Mouse (Mus musculus) MEL (cell line): Measurements from ENCODE around the gene Tamm41. TPM values are rescaled to one million over a fixed set of nuclear protein-coding genes. Genes with fewer than 3 reads are reported as not detected.

ENCODE experiments used
- DNase-seq: peaks from one replicate; pipeline ENCODE4 v3.0.0; 2011; ENCODE audit warnings: low read depth, low spot score
- H3K27ac ChIP-seq: 2 replicates; pipeline ENCODE4 v1.5.1; 2012; ENCODE audit warnings: low read depth, mild to moderate bottlenecking, control low read depth, low read length, moderate library complexity; ENCODE audit not compliant: control insufficient read depth
- H3K27me3 ChIP-seq, 2 experiments: fragments of 150-350 bp in 1 of 2; sonication (generic) in 1 of 2; 2 replicates each; pipeline ENCODE4 v1.6.1; 2012; ENCODE audit warnings: low read length in 2 of 2, mild to moderate bottlenecking in 2 of 2, improper control_type of control experiment in 1 of 2, moderate library complexity in 1 of 2; ENCODE audit not compliant: insufficient read depth in 2 of 2, control insufficient read depth in 1 of 2
- H3K36me3 ChIP-seq, 2 experiments: 2 replicates each; pipeline ENCODE4 v1.6.1; 2012 to 2014; ENCODE audit warnings: low read length in 2 of 2, improper control_type of control experiment in 1 of 2, inconsistent platforms in 1 of 2, mild to moderate bottlenecking in 1 of 2; ENCODE audit not compliant: insufficient read depth in 2 of 2, control insufficient read depth in 1 of 2
- H3K4me1 ChIP-seq, 2 experiments: fragments of 150-350 bp in 1 of 2; sonication (generic) in 1 of 2; 2 replicates each; pipeline ENCODE4 v1.6.1; 2012; ENCODE audit warnings: low read length in 2 of 2, improper control_type of control experiment in 1 of 2, mild to moderate bottlenecking in 1 of 2; ENCODE audit not compliant: insufficient read depth in 2 of 2, control insufficient read depth in 1 of 2
- H3K4me3 ChIP-seq, 2 experiments: fragments of 150-350 bp in 1 of 2; sonication (generic) in 1 of 2; 2 replicates each; pipeline ENCODE4 v1.5.1; 2012; ENCODE audit warnings: low read depth in 2 of 2, low read length in 2 of 2, mild to moderate bottlenecking in 2 of 2, moderate library complexity in 2 of 2, control low read depth in 1 of 2, improper control_type of control experiment in 1 of 2; ENCODE audit not compliant: control insufficient read depth in 1 of 2, insufficient read depth in 1 of 2
- H3K79me2 ChIP-seq: 2 replicates; pipeline ENCODE4 v1.6.1; 2012; ENCODE audit warnings: mild to moderate bottlenecking, low read length, moderate library complexity; ENCODE audit not compliant: control insufficient read depth, poor library complexity, insufficient read depth
- H3K9ac ChIP-seq: 2 replicates; pipeline ENCODE4 v1.6.1; 2012; ENCODE audit warnings: low read depth, mild to moderate bottlenecking, control low read depth, low read length, moderate library complexity; ENCODE audit not compliant: control insufficient read depth, poor library complexity, severe bottlenecking
- H3K9me3 ChIP-seq: fragments of 150-350 bp; sonication (generic); replicated peaks from 2 replicates; pipeline ENCODE4 v1.6.1; 2012; ENCODE audit warnings: mild to moderate bottlenecking, low read length, improper control_type of control experiment, moderate library complexity; ENCODE audit not compliant: insufficient read depth
- CHD1 ChIP-seq: IDR thresholded peaks from 2 replicates; pipeline ENCODE4 v1.6.1; 2012; ENCODE audit warnings: low read depth, mild to moderate bottlenecking, inconsistent platforms, low read length, improper control_type of control experiment
- CTCF ChIP-seq, 3 experiments: IDR thresholded peaks in 2 of 3; conservative IDR thresholded peaks in 1 of 3; 2 replicates each; pipeline ENCODE4 v1.5.1; 2011 to 2012; ENCODE audit warnings: low read length in 3 of 3, low read depth in 2 of 3, mild to moderate bottlenecking in 2 of 3, improper control_type of control experiment in 1 of 3, inconsistent platforms in 1 of 3, mixed read lengths in 1 of 3, moderate library complexity in 1 of 3; ENCODE audit not compliant: control insufficient read depth in 1 of 3, insufficient read depth in 1 of 3, poor library complexity in 1 of 3, severe bottlenecking in 1 of 3
- ELF1 ChIP-seq: IDR thresholded peaks from 2 replicates; pipeline ENCODE4 v1.6.1; 2014; ENCODE audit warnings: low read depth, mild to moderate bottlenecking, inconsistent platforms, low read length, improper control_type of control experiment, moderate library complexity
- EP300 ChIP-seq, 2 experiments: IDR thresholded peaks; 2 replicates each; pipeline ENCODE4 v1.6.1; 2011; ENCODE audit warnings: improper control_type of control experiment in 2 of 2, low read length in 2 of 2, low read depth in 1 of 2, mild to moderate bottlenecking in 1 of 2
- ETS1 ChIP-seq: IDR thresholded peaks from 2 replicates; pipeline ENCODE4 v1.6.1; 2012; ENCODE audit warnings: low read depth, mild to moderate bottlenecking, inconsistent platforms, low read length, improper control_type of control experiment, moderate library complexity
- GATA1 ChIP-seq: IDR thresholded peaks from 2 replicates; pipeline ENCODE4 v1.6.1; 2011; ENCODE audit warnings: low read depth, low read length, improper control_type of control experiment
- HCFC1 ChIP-seq: IDR thresholded peaks from 2 replicates; pipeline ENCODE4 v1.6.1; 2012; ENCODE audit warnings: low read depth, mild to moderate bottlenecking, inconsistent platforms, low read length, improper control_type of control experiment, moderate library complexity
- KAT2A ChIP-seq: conservative IDR thresholded peaks from 2 replicates; pipeline ENCODE4 v1.6.1; 2012; ENCODE audit warnings: low read depth, low read length, improper control_type of control experiment, inconsistent platforms
- MAFK ChIP-seq: IDR thresholded peaks from 2 replicates; pipeline ENCODE4 v1.6.1; 2011; ENCODE audit warnings: low read depth, mild to moderate bottlenecking, low read length, improper control_type of control experiment, borderline replicate concordance
- MAZ ChIP-seq: IDR thresholded peaks from 2 replicates; pipeline ENCODE4 v1.6.1; 2012; ENCODE audit warnings: low read depth, mild to moderate bottlenecking, inconsistent platforms, low read length, improper control_type of control experiment
- MEF2A ChIP-seq: IDR thresholded peaks from 2 replicates; pipeline ENCODE4 v1.6.1; 2014; ENCODE audit warnings: low read depth, mild to moderate bottlenecking, inconsistent platforms, low read length, improper control_type of control experiment; ENCODE audit not compliant: poor library complexity, insufficient replicate concordance, severe bottlenecking; ENCODE audit errors: extremely low read depth
- MXI1 ChIP-seq: IDR thresholded peaks from 2 replicates; pipeline ENCODE4 v1.6.1; 2011; ENCODE audit warnings: mild to moderate bottlenecking, low read depth, low read length, improper control_type of control experiment
- NELFE ChIP-seq: IDR thresholded peaks from 2 replicates; pipeline ENCODE4 v1.6.1; 2011; ENCODE audit warnings: low read depth, low read length, improper control_type of control experiment
- NRF1 ChIP-seq: IDR thresholded peaks from 2 replicates; pipeline ENCODE4 v1.6.1; 2014; ENCODE audit warnings: low read depth, mild to moderate bottlenecking, inconsistent platforms, low read length, improper control_type of control experiment, moderate library complexity; ENCODE audit not compliant: poor library complexity, insufficient read depth, severe bottlenecking
- POLR2A ChIP-seq, 2 experiments: IDR thresholded peaks; 2 replicates each; pipeline ENCODE4 v1.6.1; 2011 to 2012; ENCODE audit warnings: low read length in 2 of 2, mild to moderate bottlenecking in 2 of 2, control low read depth in 1 of 2, improper control_type of control experiment in 1 of 2, low read depth in 1 of 2, moderate library complexity in 1 of 2; ENCODE audit not compliant: control insufficient read depth in 1 of 2, insufficient read depth in 1 of 2, poor library complexity in 1 of 2
- POLR2AphosphoS5 ChIP-seq: IDR thresholded peaks from 2 replicates; pipeline ENCODE4 v1.6.1; 2012; ENCODE audit warnings: low read depth, borderline replicate concordance, mild to moderate bottlenecking, inconsistent platforms, low read length, moderate library complexity, mixed read lengths
- RCOR1 ChIP-seq: IDR thresholded peaks from 2 replicates; pipeline ENCODE4 v1.6.1; 2012; ENCODE audit warnings: low read depth, mild to moderate bottlenecking, inconsistent platforms, low read length, improper control_type of control experiment
- TAL1 ChIP-seq: IDR thresholded peaks from 2 replicates; pipeline ENCODE4 v1.6.1; 2012; ENCODE audit warnings: mild to moderate bottlenecking, inconsistent platforms, low read length, moderate library complexity, mixed read lengths
- TCF12 ChIP-seq: IDR thresholded peaks from 2 replicates; pipeline ENCODE4 v1.6.1; 2014; ENCODE audit warnings: low read depth, mild to moderate bottlenecking, inconsistent platforms, low read length, improper control_type of control experiment, moderate library complexity
- UBTF ChIP-seq: IDR thresholded peaks from 2 replicates; pipeline ENCODE4 v1.6.1; 2012; ENCODE audit warnings: low read depth, mild to moderate bottlenecking, inconsistent platforms, low read length, improper control_type of control experiment, moderate library complexity, borderline replicate concordance; ENCODE audit not compliant: insufficient read depth
- USF1 ChIP-seq: IDR thresholded peaks from 2 replicates; pipeline ENCODE4 v1.6.1; 2014; ENCODE audit warnings: low read depth, mild to moderate bottlenecking, inconsistent platforms, low read length, improper control_type of control experiment, moderate library complexity
- ZC3H11A ChIP-seq: IDR thresholded peaks from 2 replicates; pipeline ENCODE4 v1.6.1; 2012; ENCODE audit warnings: low read depth, mild to moderate bottlenecking, inconsistent platforms, low read length, improper control_type of control experiment
- polyA plus RNA-seq, 2 experiments: library from polyadenylated mRNA; stranded (reverse) in 1 of 2; unstranded in 1 of 2; fragments of >175 nt in 1 of 2; fragments of >200 nt in 1 of 2; gene quantifications; 2 replicates each; pipeline versions ENCODE4 v1.2.1 to v1.2.4; 2012; ENCODE audit warnings: low replicate concordance in 2 of 2, low read depth in 1 of 2; ENCODE audit not compliant: insufficient read length in 2 of 2, insufficient read depth in 1 of 2, missing spikeins in 1 of 2
- total RNA-seq: library from RNA; depleted of rRNA; stranded (reverse); fragments of 300-350 nt; gene quantifications from 2 replicates; pipeline ENCODE4 v1.2.3, GENCODE M21; 2012

The Tamm41 gene
- total and polyA plus RNA-seq, 3 experiments, result 80.5 to 87.4 TPM; not detected in 1

DNA sequence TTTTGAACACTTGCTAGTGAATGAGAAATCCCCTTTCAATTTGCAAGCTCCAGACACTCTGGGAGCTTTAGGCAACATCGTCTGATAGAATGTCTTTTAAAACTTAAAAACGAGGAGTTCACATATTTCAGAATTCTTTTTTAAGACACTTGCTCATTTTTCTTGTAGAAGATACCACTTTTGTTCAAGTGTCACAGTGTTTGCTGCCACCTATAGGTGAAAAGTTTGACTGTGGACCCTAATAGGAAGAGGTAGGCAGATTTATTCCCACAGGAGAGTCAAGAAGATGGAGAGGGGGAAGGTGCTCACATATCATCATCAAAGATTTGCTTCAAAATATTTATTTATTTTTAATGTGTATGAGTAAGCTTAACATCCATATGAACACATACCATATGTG is 8.4 kb downstream of the Tamm41 start (continued):
- no peak for TF ChIP-seq ETS1
- TF ChIP-seq MAFK, result no peak

DNA sequence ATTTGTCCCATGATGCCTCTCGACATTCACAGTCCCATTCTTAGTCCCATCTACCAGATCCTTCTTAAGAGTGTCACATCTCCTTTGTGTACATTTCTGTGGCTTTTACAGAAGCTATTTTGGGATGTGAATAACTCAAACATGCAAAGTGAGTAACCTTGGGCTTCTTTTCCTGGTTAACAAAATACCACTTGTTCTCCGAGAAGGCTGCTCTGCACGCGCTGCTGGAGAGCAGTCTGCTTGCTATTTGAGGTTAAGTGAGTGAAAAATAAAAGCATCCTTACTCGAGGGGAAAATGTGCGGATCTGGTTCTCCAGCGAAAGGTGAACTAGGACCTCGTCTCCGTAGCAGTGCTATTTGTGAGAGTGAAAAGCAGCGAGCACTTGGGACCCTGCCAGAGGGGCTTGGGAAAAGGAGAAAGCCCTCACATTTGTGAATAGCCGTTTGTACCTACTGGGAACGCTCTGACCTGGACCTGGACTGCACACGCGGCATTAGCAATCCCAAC is 10.1 kb downstream of the Tamm41 start:
- Histone ChIP-seq H3K27me3 (no peaks in the 10 kb centered on the region), H3K27ac (no peak overlapping the region), H3K79me2 (no peaks in the 10 kb centered on the region), H3K9me3 (no peaks in the 10 kb centered on the region), H3K4me3 (no peak overlapping the region), H3K36me3 (peaks cover 0 to 11% of the 10 kb centered on the region in 2 experiments; a peak in 2 of 4 replicates), H3K9ac (no peak overlapping the region), H3K4me1 (no peaks in the 10 kb centered on the region)
- TF ChIP-seq USF1, result no peak
- no peak for TF ChIP-seq KAT2A
- no peak for TF ChIP-seq ETS1
- TF ChIP-seq NELFE, result no peak
- DNase-seq, result no peak

DNA sequence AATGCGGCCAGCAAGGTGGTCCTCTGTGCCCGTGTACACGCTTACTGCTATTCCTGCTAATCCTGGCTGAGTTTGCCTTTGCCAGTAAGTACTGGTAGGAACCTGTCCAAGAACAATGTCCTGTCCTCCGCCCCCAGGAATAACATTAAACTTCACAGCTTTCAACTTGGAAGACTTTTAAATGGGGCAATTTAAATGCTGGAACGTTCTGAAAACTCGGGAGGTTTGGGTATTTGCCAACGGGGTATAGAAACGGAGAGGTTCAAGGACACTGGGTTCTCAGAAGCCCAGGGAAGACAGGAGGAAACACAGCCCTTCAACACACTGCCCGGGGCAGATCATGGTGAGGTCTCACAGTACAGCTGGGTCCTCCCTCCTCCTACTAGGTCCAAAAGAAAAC is 14.8 kb downstream of the Tamm41 start:
- no peak overlapping the region for H3K9ac ChIP-seq
- no peaks in the 10 kb centered on the region for H3K27me3 ChIP-seq
- TF ChIP-seq MXI1, result no peak
- H3K9me3 ChIP-seq, result no peaks in the 10 kb centered on the region
- no peaks in the 10 kb centered on the region for H3K79me2 ChIP-seq
- peaks cover 0 to 7% of the 10 kb centered on the region in 2 experiments; a peak in 2 of 4 replicates for H3K36me3 ChIP-seq
- H3K4me1 ChIP-seq, result no peaks in the 10 kb centered on the region
- no peak overlapping the region for H3K27ac ChIP-seq
- DNase-seq, result no peak
- H3K4me3 ChIP-seq, result no peak overlapping the region

GRCm38 (mm10) chr6:115015461-115015860 is 22.2 kb downstream of the Tamm41 start:
- TF ChIP-seq MAZ, result no peak
- no peak for TF ChIP-seq HCFC1
- TF ChIP-seq GATA1, result no peak
- no peak for TF ChIP-seq EP300 (IDR thresholded peaks at IDR 0.05; ENCODE audit: low read depth in 1 of 2, low read length in 2 of 2)
- TF ChIP-seq POLR2A (IDR thresholded peaks at IDR 0.05; ENCODE audit: control insufficient read depth in 1 of 2, insufficient read depth in 1 of 2, low read depth in 1 of 2, low read length in 2 of 2, poor library complexity in 1 of 2), result no peak
- TF ChIP-seq MEF2A, result no peak
- no peak for TF ChIP-seq TCF12
- no peak for TF ChIP-seq RCOR1
- TF ChIP-seq NRF1, result no peak
- no peak for TF ChIP-seq POLR2AphosphoS5
- TF ChIP-seq CTCF (IDR thresholded peaks at IDR 0.05 in 2 of 3, conservative IDR thresholded peaks at IDR 0.05 in 1 of 3; ENCODE audit: control insufficient read depth in 1 of 3, insufficient read depth in 1 of 3, low read depth in 2 of 3, low read length in 3 of 3, poor library complexity in 1 of 3, severe bottlenecking in 1 of 3), result no peak
- no peak for TF ChIP-seq KAT2A
- no peak for TF ChIP-seq ZC3H11A
- no peak for TF ChIP-seq MXI1
- TF ChIP-seq UBTF, result no peak
- no peak for TF ChIP-seq TAL1
- TF ChIP-seq NELFE, result no peak
- no peak for TF ChIP-seq CHD1
- TF ChIP-seq ELF1, result no peak
- Histone ChIP-seq H3K36me3 (peaks cover 0 to 4% of the 10 kb centered on the region in 2 experiments; a peak in 2 of 4 replicates), H3K79me2 (no peaks in the 10 kb centered on the region), H3K4me1 (no peaks in the 10 kb centered on the region), H3K27ac (no peak overlapping the region), H3K4me3 (no peak overlapping the region), H3K9me3 (no peaks in the 10 kb centered on the region), H3K9ac (no peak overlapping the region), H3K27me3 (no peaks in the 10 kb centered on the region)
- no peak for DNase-seq
